Mouse (Mus musculus) myocyte (in vitro differentiated cells): ENCODE results near the gene Ncan.

Source experiments
- MAX ChIP-seq: IDR thresholded peaks from one replicate; pipeline ENCODE4 v1.6.1; 2011; ENCODE audit warnings: low read depth, mild to moderate bottlenecking, control low read depth
- MYOG ChIP-seq, 3 experiments: IDR thresholded peaks; one replicate each; pipeline ENCODE4 v1.6.1; 2011; ENCODE audit warnings: control low read depth in 2 of 3, low read depth in 2 of 3, mild to moderate bottlenecking in 2 of 3; ENCODE audit not compliant: insufficient read length in 2 of 3, control insufficient read depth in 1 of 3, insufficient read depth in 1 of 3
- POLR2A ChIP-seq: IDR thresholded peaks from one replicate; pipeline ENCODE4 v1.6.1; 2011; ENCODE audit warnings: low read depth, mild to moderate bottlenecking, control low read depth, moderate library complexity; ENCODE audit not compliant: insufficient read length
- POLR2AphosphoS2 ChIP-seq: IDR thresholded peaks from one replicate; pipeline ENCODE4 v1.6.1; 2011; ENCODE audit warnings: low read depth, control low read depth; ENCODE audit not compliant: insufficient read length
- REST ChIP-seq: IDR thresholded peaks from one replicate; pipeline ENCODE4 v1.6.1; 2011; ENCODE audit warnings: mild to moderate bottlenecking, control low read depth, moderate library complexity; ENCODE audit not compliant: insufficient read depth, insufficient read length
- TCF12 ChIP-seq: IDR thresholded peaks from one replicate; pipeline ENCODE4 v1.6.1; 2011; ENCODE audit warnings: mild to moderate bottlenecking, control low read depth; ENCODE audit not compliant: poor library complexity, insufficient read depth, severe bottlenecking
- USF1 ChIP-seq: IDR thresholded peaks from one replicate; pipeline ENCODE4 v1.6.1; 2011; ENCODE audit warnings: low read depth, mild to moderate bottlenecking, control low read depth, moderate library complexity

DNA sequence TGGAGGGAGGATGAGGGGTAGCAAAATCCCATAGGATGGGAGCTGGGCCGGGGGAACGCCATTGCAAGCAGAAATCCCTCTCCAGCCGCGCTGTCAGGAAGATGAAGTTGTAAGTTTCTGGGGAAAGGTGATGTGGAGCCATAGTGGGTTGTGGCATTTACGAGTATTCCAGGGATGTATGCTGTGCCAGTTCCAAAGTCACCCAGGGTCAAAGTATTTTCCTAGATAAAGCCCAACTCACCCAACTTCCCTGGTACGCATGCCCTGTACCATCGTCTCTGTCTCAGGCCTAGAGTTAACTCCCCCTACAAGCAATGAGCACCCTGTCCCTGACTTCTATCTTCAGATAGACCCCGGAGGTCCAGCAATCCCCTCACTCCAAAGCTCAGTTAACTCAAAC lies 47.6 kb downstream of the Ncan start:
- TF ChIP-seq POLR2A (no peak), MAX (no peak), USF1 (no peak), POLR2AphosphoS2 (no peak), TCF12 (no peak), MYOG (IDR thresholded peaks at IDR 0.05; ENCODE audit: control insufficient read depth in 1 of 3, insufficient read depth in 1 of 3, insufficient read length in 2 of 3, low read depth in 2 of 3) (no peak), REST (no peak)
